Mouse (Mus musculus): Measurements from ENCODE around the gene Sprtn. TPM values are rescaled to one million over a fixed set of nuclear protein-coding genes. Genes with fewer than 3 reads are reported as not detected.

Sprtn gene
- polyA plus RNA-seq, 1 experiment: 9.0 TPM

- no peak for TF ChIP-seq POLR2A (IDR thresholded peaks at IDR 0.05; ENCODE audit: low read depth, low read length)
- TF ChIP-seq CTCF (IDR thresholded peaks at IDR 0.05; ENCODE audit: extremely low read depth, insufficient read length, insufficient replicate concordance, low read depth, low read length): no peak
- no peaks in the 10 kb centered on the region for H3K27me3 ChIP-seq (ENCODE audit: control insufficient read depth, insufficient read depth, low read length)
- no peaks in the 10 kb centered on the region for H3K36me3 ChIP-seq (ENCODE audit: control insufficient read depth, insufficient read depth, low read length)
- peaks cover 15% of the 10 kb centered on the region for H3K4me1 ChIP-seq (ENCODE audit: control insufficient read depth, insufficient read depth, insufficient read length, low read length)
- no peak overlapping the region for H3K4me3 ChIP-seq (ENCODE audit: low read depth, low read length)
- H3K27ac ChIP-seq (ENCODE audit: insufficient read depth, low read depth, low read length): no peak overlapping the region
- WGBS: 85% methylated on average over 13 of the region's 13 CpGs
Measured at GRCm38 (mm10) chr8:124930086-124930485, 32.4 kb downstream of the Sprtn start.

- WGBS: 87% methylated on average over 4 of the region's 4 CpGs
- TF ChIP-seq CTCF (IDR thresholded peaks at IDR 0.05; ENCODE audit: extremely low read depth, insufficient read length, insufficient replicate concordance, low read depth, low read length) (no peak), POLR2A (IDR thresholded peaks at IDR 0.05; ENCODE audit: low read depth, low read length) (no peak)
Measured at GRCm38 (mm10) chr8:124930649-124931048, 33.0 kb downstream of the Sprtn start.

GRCm38 (mm10) chr8:124932435-124932834, 34.7 kb downstream of the Sprtn start:
- WGBS: 49% methylated on average over 3 of the region's 3 CpGs
- H3K27ac ChIP-seq (ENCODE audit: insufficient read depth, low read depth, low read length): no peak overlapping the region

More at GRCm38 (mm10) chr8:124930649-124931048, 33.0 kb downstream of the Sprtn start:
- Histone ChIP-seq H3K27me3 (ENCODE audit: control insufficient read depth, insufficient read depth, low read length) (no peaks in the 10 kb centered on the region), H3K36me3 (ENCODE audit: control insufficient read depth, insufficient read depth, low read length) (no peaks in the 10 kb centered on the region), H3K4me3 (ENCODE audit: low read depth, low read length) (no peak overlapping the region), H3K4me1 (ENCODE audit: control insufficient read depth, insufficient read depth, insufficient read length, low read length) (peaks cover 11% of the 10 kb centered on the region), H3K27ac (ENCODE audit: insufficient read depth, low read depth, low read length) (no peak overlapping the region)

GRCm38 (mm10) chr8:124935116-124935515, 37.4 kb downstream of the Sprtn start:
- no peak overlapping the region for H3K4me3 ChIP-seq (ENCODE audit: low read depth, low read length)

More at GRCm38 (mm10) chr8:124932435-124932834, 34.7 kb downstream of the Sprtn start:
- H3K36me3 ChIP-seq (ENCODE audit: control insufficient read depth, insufficient read depth, low read length): no peaks in the 10 kb centered on the region
- H3K27me3 ChIP-seq (ENCODE audit: control insufficient read depth, insufficient read depth, low read length): no peaks in the 10 kb centered on the region
- TF ChIP-seq POLR2A (IDR thresholded peaks at IDR 0.05; ENCODE audit: low read depth, low read length) (no peak), CTCF (IDR thresholded peaks at IDR 0.05; ENCODE audit: extremely low read depth, insufficient read length, insufficient replicate concordance, low read depth, low read length) (no peak)
- H3K4me3 ChIP-seq (ENCODE audit: low read depth, low read length): no peak overlapping the region
- H3K4me1 ChIP-seq (ENCODE audit: control insufficient read depth, insufficient read depth, insufficient read length, low read length): peaks cover 3% of the 10 kb centered on the region

GRCm38 (mm10) chr8:124936699-124937098, 39.0 kb downstream of the Sprtn start:
- 95% methylated on average over 10 of the region's 10 CpGs for WGBS
- peaks cover 4% of the 10 kb centered on the region for H3K36me3 ChIP-seq (ENCODE audit: control insufficient read depth, insufficient read depth, low read length)
- H3K4me3 ChIP-seq (ENCODE audit: low read depth, low read length): no peak overlapping the region
- H3K27me3 ChIP-seq (ENCODE audit: control insufficient read depth, insufficient read depth, low read length): no peaks in the 10 kb centered on the region
- no peak overlapping the region for H3K27ac ChIP-seq (ENCODE audit: insufficient read depth, low read depth, low read length)
- TF ChIP-seq POLR2A (IDR thresholded peaks at IDR 0.05; ENCODE audit: low read depth, low read length): no peak
- no peak for TF ChIP-seq CTCF (IDR thresholded peaks at IDR 0.05; ENCODE audit: extremely low read depth, insufficient read length, insufficient replicate concordance, low read depth, low read length)
- peaks cover 3% of the 10 kb centered on the region; the same call in 1 of the 2 replicates for H3K4me1 ChIP-seq (ENCODE audit: control insufficient read depth, insufficient read depth, insufficient read length, low read length)

More at GRCm38 (mm10) chr8:124935116-124935515, 37.4 kb downstream of the Sprtn start:
- no peaks in the 10 kb centered on the region for H3K27me3 ChIP-seq (ENCODE audit: control insufficient read depth, insufficient read depth, low read length)
- 87% methylated on average over 5 of the region's 5 CpGs for WGBS
- TF ChIP-seq CTCF (IDR thresholded peaks at IDR 0.05; ENCODE audit: extremely low read depth, insufficient read length, insufficient replicate concordance, low read depth, low read length) (no peak), POLR2A (IDR thresholded peaks at IDR 0.05; ENCODE audit: low read depth, low read length) (no peak)
- H3K36me3 ChIP-seq (ENCODE audit: control insufficient read depth, insufficient read depth, low read length): peaks cover 4% of the 10 kb centered on the region
- no peak overlapping the region for H3K27ac ChIP-seq (ENCODE audit: insufficient read depth, low read depth, low read length)
- peaks cover 3% of the 10 kb centered on the region; the same call in 1 of the 2 replicates for H3K4me1 ChIP-seq (ENCODE audit: control insufficient read depth, insufficient read depth, insufficient read length, low read length)

GRCm38 (mm10) chr8:124937293-124937692, 39.6 kb downstream of the Sprtn start:
- H3K36me3 ChIP-seq (ENCODE audit: control insufficient read depth, insufficient read depth, low read length): peaks cover 4% of the 10 kb centered on the region
- peaks cover 3% of the 10 kb centered on the region; the same call in 1 of the 2 replicates for H3K4me1 ChIP-seq (ENCODE audit: control insufficient read depth, insufficient read depth, insufficient read length, low read length)
- no peak overlapping the region for H3K4me3 ChIP-seq (ENCODE audit: low read depth, low read length)
- no peaks in the 10 kb centered on the region for H3K27me3 ChIP-seq (ENCODE audit: control insufficient read depth, insufficient read depth, low read length)
- 89% methylated on average over 4 of the region's 4 CpGs for WGBS
- TF ChIP-seq CTCF (IDR thresholded peaks at IDR 0.05; ENCODE audit: extremely low read depth, insufficient read length, insufficient replicate concordance, low read depth, low read length) (no peak), POLR2A (IDR thresholded peaks at IDR 0.05; ENCODE audit: low read depth, low read length) (no peak)
- no peak overlapping the region for H3K27ac ChIP-seq (ENCODE audit: insufficient read depth, low read depth, low read length)

- WGBS: 94% methylated on average over 6 of the region's 6 CpGs
- no peak overlapping the region for H3K4me3 ChIP-seq (ENCODE audit: low read depth, low read length)
Measured at GRCm38 (mm10) chr8:124943801-124944200, 46.1 kb downstream of the Sprtn start.

More at GRCm38 (mm10) chr8:124943801-124944200, 46.1 kb downstream of the Sprtn start:
- no peaks in the 10 kb centered on the region for H3K27me3 ChIP-seq (ENCODE audit: control insufficient read depth, insufficient read depth, low read length)
- peaks cover 14% of the 10 kb centered on the region for H3K4me1 ChIP-seq (ENCODE audit: control insufficient read depth, insufficient read depth, insufficient read length, low read length)
- H3K36me3 ChIP-seq (ENCODE audit: control insufficient read depth, insufficient read depth, low read length): peaks cover 2% of the 10 kb centered on the region
- H3K27ac ChIP-seq (ENCODE audit: insufficient read depth, low read depth, low read length): no peak overlapping the region
- no peak for TF ChIP-seq CTCF (IDR thresholded peaks at IDR 0.05; ENCODE audit: extremely low read depth, insufficient read length, insufficient replicate concordance, low read depth, low read length)
- TF ChIP-seq POLR2A (IDR thresholded peaks at IDR 0.05; ENCODE audit: low read depth, low read length): no peak
